ENCODE assay signal across 15 mouse cellular contexts in the genomic region with DNA sequence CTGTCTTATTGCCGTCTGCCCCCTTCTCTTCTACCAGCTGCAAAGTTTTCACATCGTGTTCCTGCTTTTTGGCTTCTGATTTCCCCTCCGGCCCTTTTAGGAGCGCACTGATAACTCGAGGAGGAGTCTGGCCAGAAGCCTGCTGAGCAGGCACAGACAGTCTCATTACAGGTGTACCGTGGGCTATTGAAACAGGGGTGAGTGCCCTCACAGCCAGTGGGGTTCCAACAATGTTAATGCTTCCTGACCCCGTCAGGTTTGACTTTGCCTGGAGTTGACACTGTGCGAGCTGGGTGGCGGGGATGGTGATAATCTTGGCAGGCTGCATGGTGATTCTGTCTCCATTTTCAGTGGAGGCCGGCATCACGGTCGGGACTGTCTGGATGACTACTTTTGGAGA.
"Had no signal": no experiment of that assay in that cellular context is flagged by ENCODE, and none has a peak within 500 bp of the region (broad histone marks: within the 10 kb centered on the region; RNA-seq: fewer than 3 reads in every experiment).

No protein-coding gene starts in this region.

- DNase-seq: kidney, postnatal 25 days; layer of hippocampus, adult 9-11 months; layer of hippocampus, postnatal 36 days; liver; liver, embryonic 13.5 days; liver, postnatal 0 days; retina, postnatal 1 day; right cerebral cortex, postnatal 4 days; spleen, adult 18-20 months; thymus, postnatal 4 days had no signal

- H3K4me1 ChIP-seq: limb, embryonic 12.5 days; liver, embryonic 13.5 days; lung, embryonic 15.5 days; midbrain, embryonic 12.5 days; neural tube, embryonic 13.5 days had no signal

- H3K9ac ChIP-seq: limb, embryonic 12.5 days; liver, embryonic 13.5 days; liver, postnatal 0 days; lung, embryonic 15.5 days; midbrain, embryonic 12.5 days; neural tube, embryonic 13.5 days had no signal

- H3K27ac ChIP-seq: limb, embryonic 12.5 days; liver, embryonic 13.5 days; lung, embryonic 15.5 days; midbrain, embryonic 12.5 days; neural tube, embryonic 13.5 days had no signal

- H3K27me3 ChIP-seq: limb, embryonic 12.5 days; liver, embryonic 13.5 days; lung, embryonic 15.5 days; midbrain, embryonic 12.5 days; neural tube, embryonic 13.5 days had no signal

- H3K4me3 ChIP-seq: limb, embryonic 12.5 days; liver, embryonic 13.5 days; lung, embryonic 15.5 days; midbrain, embryonic 12.5 days; neural tube, embryonic 13.5 days had no signal

- H3K4me2 ChIP-seq: limb, embryonic 12.5 days; liver, embryonic 13.5 days; lung, embryonic 15.5 days; midbrain, embryonic 12.5 days; neural tube, embryonic 13.5 days had no signal

- H3K9me3 ChIP-seq: limb, embryonic 12.5 days; liver, embryonic 13.5 days; lung, embryonic 15.5 days; midbrain, embryonic 12.5 days; neural tube, embryonic 13.5 days had no signal

- ATAC-seq: liver, postnatal 0 days; midbrain, embryonic 16.5 days had no signal
